Mouse (Mus musculus) lung, adult 2 months (tissue): ENCODE measurements around the gene 1700019N19Rik. TPM values are rescaled to one million over a fixed set of nuclear protein-coding genes. Genes with fewer than 3 reads are reported as not detected.

ENCODE experiments used
- DNase-seq: peaks from one replicate; pipeline ENCODE4 v3.0.0; 2022
- H3K4me1 ChIP-seq: fragments of 200-500 bp; 2 replicates; pipeline ENCODE4 v1.6.1; 2011; ENCODE audit warnings: low read length; ENCODE audit not compliant: control insufficient read depth, insufficient read depth
- H3K4me3 ChIP-seq: fragments of 200-500 bp; replicated peaks from 2 replicates; pipeline ENCODE3; 2011; ENCODE audit warnings: low read depth, mild to moderate bottlenecking, control low read depth, low read length; ENCODE audit errors: extremely low read depth
- CTCF ChIP-seq: fragments of 200-500 bp; IDR thresholded peaks from 2 replicates; pipeline ENCODE4 v1.5.1; 2011; ENCODE audit warnings: mild to moderate bottlenecking, low read length, control low read depth; ENCODE audit not compliant: insufficient read depth
- POLR2A ChIP-seq: fragments of 200-500 bp; IDR thresholded peaks from 2 replicates; pipeline ENCODE4 v1.6.1; 2011; ENCODE audit warnings: low read depth, mild to moderate bottlenecking, control low read depth, low read length, borderline replicate concordance; ENCODE audit errors: extremely low read depth
- WGBS: fragments of 180-500 bp; shearing (Covaris S2); methylation state at CpG from one replicate; pipeline ENCODE4 v1.1.7; 2018; 5-methylcytosine and 5-hydroxymethylcytosine counted together
- polyA plus RNA-seq: library from polyadenylated mRNA; depleted of rRNA; stranded (reverse); fragments of >200 nt; gene quantifications from 2 replicates; pipeline ENCODE4 v1.2.3, GENCODE M21; 2012; rRNA removed

Gene 1700019N19Rik
- polyA plus RNA-seq, 1 experiment: not detected

GRCm38 (mm10) chr19:58762848-58763541 is 31.3 kb downstream of the 1700019N19Rik start:
- TF ChIP-seq CTCF: peak; percentile 65
- TF ChIP-seq POLR2A: no peak
- DNase-seq: no peak
- 18% methylated on average over 12 of the region's 12 CpGs for WGBS
- Histone ChIP-seq H3K4me1 (no peaks in the 10 kb centered on the region), H3K4me3 (no peak overlapping the region)

- no peak for DNase-seq
- Histone ChIP-seq H3K4me1 (no peaks in the 10 kb centered on the region), H3K4me3 (no peak overlapping the region)
- WGBS: 38% methylated on average over 6 of the region's 6 CpGs
- TF ChIP-seq CTCF (no peak), POLR2A (no peak)
Measured at GRCm38 (mm10) chr19:58762316-58762715, 31.9 kb downstream of the 1700019N19Rik start.

- Histone ChIP-seq H3K4me3 (no peak within 1 kb of the TSS), H3K4me1 (no peaks in the 10 kb centered on the region)
- WGBS: 40% methylated on average over 9 of the region's 9 CpGs
- TF ChIP-seq CTCF: no peak
- no peak for TF ChIP-seq POLR2A
- DNase-seq: no peak
Measured at GRCm38 (mm10) chr19:58759423-58759822, 34.8 kb downstream of the 1700019N19Rik start, which contains the start of gene Pnliprp2. TSS of gene Pnliprp2 (plus strand) at chr19:58759719.

- TF ChIP-seq CTCF (no peak), POLR2A (no peak)
- Histone ChIP-seq H3K4me1 (no peaks in the 10 kb centered on the region), H3K4me3 (no peak overlapping the region)
- no peak for DNase-seq
- 46% methylated on average over 4 of the region's 4 CpGs for WGBS
Measured at GRCm38 (mm10) chr19:58758871-58759270, 35.4 kb downstream of the 1700019N19Rik start.

- Histone ChIP-seq H3K4me1 (no peaks in the 10 kb centered on the region), H3K4me3 (no peak overlapping the region)
- no peak for DNase-seq
- WGBS: 51% methylated on average over 2 of the region's 2 CpGs
- TF ChIP-seq POLR2A (no peak), CTCF (no peak)
Measured at GRCm38 (mm10) chr19:58751504-58751903, 42.8 kb downstream of the 1700019N19Rik start.

GRCm38 (mm10) chr19:58750822-58751221 is 43.4 kb downstream of the 1700019N19Rik start:
- WGBS: 73% methylated on average over 2 of the region's 2 CpGs
- TF ChIP-seq POLR2A (no peak), CTCF (no peak)
- H3K4me3 ChIP-seq: no peak overlapping the region
- H3K4me1 ChIP-seq: no peaks in the 10 kb centered on the region
- DNase-seq: no peak

GRCm38 (mm10) chr19:58747498-58748000 is 46.7 kb downstream of the 1700019N19Rik start:
- Histone ChIP-seq H3K4me1 (no peaks in the 10 kb centered on the region), H3K4me3 (no peak overlapping the region)
- 80% methylated on average over 9 of the region's 9 CpGs for WGBS
- TF ChIP-seq POLR2A (no peak), CTCF (no peak)
- no peak for DNase-seq

- DNase-seq: no peak
- no peak for TF ChIP-seq POLR2A
- TF ChIP-seq CTCF: no peak
- 56% methylated on average over 4 of the region's 4 CpGs for WGBS
- Histone ChIP-seq H3K4me3 (no peak overlapping the region), H3K4me1 (no peaks in the 10 kb centered on the region)
Measured at GRCm38 (mm10) chr19:58743736-58744135, 50.5 kb downstream of the 1700019N19Rik start.

GRCm38 (mm10) chr19:58742711-58743110 is 51.5 kb downstream of the 1700019N19Rik start:
- 78% methylated on average over 4 of the region's 4 CpGs for WGBS
- no peak for DNase-seq
- no peak for TF ChIP-seq CTCF
- no peak for TF ChIP-seq POLR2A
- Histone ChIP-seq H3K4me3 (no peak overlapping the region), H3K4me1 (no peaks in the 10 kb centered on the region)

GRCm38 (mm10) chr19:58741036-58741435 is 53.2 kb downstream of the 1700019N19Rik start:
- WGBS: 67% methylated on average over 6 of the region's 6 CpGs
- no peak for TF ChIP-seq CTCF
- TF ChIP-seq POLR2A: no peak
- no peak for DNase-seq
- no peak overlapping the region for H3K4me3 ChIP-seq
- no peaks in the 10 kb centered on the region for H3K4me1 ChIP-seq

- Histone ChIP-seq H3K4me1 (no peaks in the 10 kb centered on the region), H3K4me3 (no peak overlapping the region)
- DNase-seq: no peak
- WGBS: 80% methylated on average over 4 of the region's 4 CpGs
- TF ChIP-seq POLR2A: no peak
- no peak for TF ChIP-seq CTCF
Measured at GRCm38 (mm10) chr19:58738111-58738510, 56.1 kb downstream of the 1700019N19Rik start.

Other genes with a start within 250 kb of the 1700019N19Rik start
- gene Pnlip, start 142.0 kb downstream of the 1700019N19Rik start, polyA plus RNA-seq: 0.18 and 5.2 TPM in 2 replicates
- 0.28 and 1.2 TPM in 2 replicates for gene Pnliprp1, start 65.6 kb downstream of the 1700019N19Rik start, polyA plus RNA-seq
- gene Pnliprp2, start 34.7 kb downstream of the 1700019N19Rik start, polyA plus RNA-seq: not detected in 2 replicates
- gene Eno4, start 149.0 kb upstream of the 1700019N19Rik start, polyA plus RNA-seq: 3.1 and 4.6 TPM in 2 replicates
- gene Hspa12a, start 149.2 kb upstream of the 1700019N19Rik start, polyA plus RNA-seq: 12.5 and 13.1 TPM in 2 replicates